Mouse (Mus musculus) kidney, embryonic 16.5 days (tissue): ENCODE results near the gene H1f0. TPM values are rescaled to one million over a fixed set of nuclear protein-coding genes. Genes with fewer than 3 reads are reported as not detected.

Source experiments
- ATAC-seq: fragments of 200-750 bp; cut with Nextera tagmentation; 2 replicates; pipeline ENCODE4 v1.8.0; 2017; ENCODE audit warnings: moderate TSS enrichment; ENCODE audit not compliant: low FRiP score, low TSS enrichment
- H3K27ac ChIP-seq: fragments of 300-500 bp; sonication (generic); 2 replicates; pipeline ENCODE4 v1.5.1; 2014; ENCODE audit warnings: low read length
- H3K27me3 ChIP-seq: fragments of 300-500 bp; sonication (generic); 2 replicates; pipeline ENCODE4 v1.6.1; 2014; ENCODE audit warnings: low read length, control low read depth, mixed read lengths; ENCODE audit not compliant: insufficient read depth
- H3K36me3 ChIP-seq: fragments of 300-500 bp; sonication (generic); 2 replicates; pipeline ENCODE4 v1.6.1; 2014; ENCODE audit warnings: low read length, control low read depth, mixed read lengths; ENCODE audit not compliant: insufficient read depth
- H3K4me1 ChIP-seq: fragments of 300-500 bp; sonication (generic); 2 replicates; pipeline ENCODE4 v1.6.1; 2014; ENCODE audit warnings: low read length, control low read depth, mixed read lengths; ENCODE audit not compliant: insufficient read depth
- H3K4me2 ChIP-seq: fragments of 300-500 bp; sonication (generic); replicated peaks from 2 replicates; pipeline ENCODE4 v1.6.1; 2014; ENCODE audit warnings: low read depth, low read length
- H3K4me3 ChIP-seq: fragments of 300-500 bp; sonication (generic); 2 replicates; pipeline ENCODE4 v1.5.1; 2014; ENCODE audit warnings: mild to moderate bottlenecking, low read length
- H3K9ac ChIP-seq: fragments of 300-500 bp; sonication (generic); replicated peaks from 2 replicates; pipeline ENCODE4 v1.6.1; 2014; ENCODE audit warnings: low read length
- H3K9me3 ChIP-seq: fragments of 300-500 bp; sonication (generic); 2 replicates; pipeline ENCODE4 v1.6.1; 2016; ENCODE audit warnings: low read length, control low read depth
- WGBS: fragments of 180-500 bp; shearing (Covaris S2); extraction: QIAGEN DNeasy Blood & Tissue Kit; methylation state at CpG from one replicate; pipeline ENCODE4 v1.1.7; 2014; 5-methylcytosine and 5-hydroxymethylcytosine counted together
- polyA plus RNA-seq: library from polyadenylated mRNA; unstranded; fragments of >200 nt; fragmentation: Nextera tagmentation; extraction: Ambion mirVana; gene quantifications from 2 replicates; pipeline ENCODE4 v1.2.1, GENCODE M21; 2015

H1f0 gene
- 521 and 528 TPM in 2 replicates for polyA plus RNA-seq

- Histone ChIP-seq H3K9ac (peak within 1 kb of the TSS; percentile 100), H3K27me3 (no peaks in the 10 kb centered on the region), H3K4me1 (peaks cover 48% of the 10 kb centered on the region), H3K36me3 (no peaks in the 10 kb centered on the region), H3K4me3 (peak within 1 kb of the TSS; percentile 79), H3K4me2 (peak within 1 kb of the TSS; percentile 97), H3K9me3 (no peaks in the 10 kb centered on the region), H3K27ac (peak within 1 kb of the TSS; percentile 98)
- ATAC-seq = peak; percentile 74
- WGBS = under 1% methylated on average over 49 of the region's 58 CpGs
Observed at GRCm38 (mm10) chr15:79028237-79028738, at the start of gene H1f0. Gene H1f0, plus strand, starts transcription at chr15:79028450.

- Histone ChIP-seq H3K27me3 (no peaks in the 10 kb centered on the region), H3K4me3 (no peak overlapping the region), H3K4me2 (no peak overlapping the region), H3K27ac (peak overlapping the region; percentile 12; the same call in 1 of the 2 replicates), H3K9ac (peak overlapping the region; percentile 19; the same call in 1 of the 2 replicates), H3K9me3 (no peaks in the 10 kb centered on the region), H3K36me3 (no peaks in the 10 kb centered on the region), H3K4me1 (peaks cover 15% of the 10 kb centered on the region)
- ATAC-seq = no peak
- WGBS = 10% methylated on average over 4 of the region's 4 CpGs
Observed at GRCm38 (mm10) chr15:78978875-78979274, 49.4 kb upstream of the H1f0 start.

- ATAC-seq = no peak
- Histone ChIP-seq H3K9ac (no peak overlapping the region), H3K36me3 (no peaks in the 10 kb centered on the region), H3K27me3 (no peaks in the 10 kb centered on the region), H3K4me2 (no peak overlapping the region), H3K4me3 (no peak overlapping the region), H3K27ac (no peak overlapping the region), H3K4me1 (peaks cover 27% of the 10 kb centered on the region), H3K9me3 (no peaks in the 10 kb centered on the region)
- WGBS = 91% methylated on average over 4 of the region's 4 CpGs
Observed at GRCm38 (mm10) chr15:78980084-78980483, 48.2 kb upstream of the H1f0 start.

GRCm38 (mm10) chr15:78982658-78983435, 45.4 kb upstream of the H1f0 start:
- Histone ChIP-seq H3K9me3 (no peaks in the 10 kb centered on the region), H3K27me3 (no peaks in the 10 kb centered on the region), H3K36me3 (no peaks in the 10 kb centered on the region), H3K4me1 (peaks cover 55% of the 10 kb centered on the region), H3K9ac (peak overlapping the region; percentile 90), H3K4me2 (peak overlapping the region; percentile 64), H3K27ac (peak overlapping the region; percentile 93), H3K4me3 (peak overlapping the region; percentile 69)
- WGBS = under 1% methylated on average over 49 of the region's 67 CpGs
- peak; percentile 87 for ATAC-seq

- WGBS = 0% methylated on average over 21 of the region's 21 CpGs
- peaks cover 61% of the 10 kb centered on the region for H3K4me1 ChIP-seq
- H3K9me3 ChIP-seq = no peaks in the 10 kb centered on the region
- H3K4me3 ChIP-seq = peak overlapping the region; percentile 69
- H3K36me3 ChIP-seq = peaks cover 6% of the 10 kb centered on the region; the same call in 1 of the 2 replicates
- no peaks in the 10 kb centered on the region for H3K27me3 ChIP-seq
- peak overlapping the region; percentile 64 for H3K4me2 ChIP-seq
- peak overlapping the region; percentile 93 for H3K27ac ChIP-seq
- H3K9ac ChIP-seq = peak overlapping the region; percentile 90
- peak; percentile 79 for ATAC-seq
Observed at GRCm38 (mm10) chr15:78983436-78984285, 44.6 kb upstream of the H1f0 start.

GRCm38 (mm10) chr15:78984286-78984778, 43.9 kb upstream of the H1f0 start:
- Histone ChIP-seq H3K36me3 (peaks cover 8% of the 10 kb centered on the region; the same call in 1 of the 2 replicates), H3K4me1 (peaks cover 56% of the 10 kb centered on the region), H3K27ac (peak overlapping the region; percentile 93), H3K9ac (peak overlapping the region; percentile 39; the same call in 1 of the 2 replicates), H3K9me3 (no peaks in the 10 kb centered on the region), H3K4me2 (peak overlapping the region; percentile 64), H3K4me3 (peak overlapping the region; percentile 69), H3K27me3 (no peaks in the 10 kb centered on the region)
- ATAC-seq = no peak
- 12% methylated on average over 5 of the region's 5 CpGs for WGBS

GRCm38 (mm10) chr15:78986536-78987220, 41.6 kb upstream of the H1f0 start:
- H3K9ac ChIP-seq = peak overlapping the region; percentile 47; the same call in 1 of the 2 replicates
- H3K4me3 ChIP-seq = no peak overlapping the region
- peaks cover 31% of the 10 kb centered on the region for H3K36me3 ChIP-seq
- no peaks in the 10 kb centered on the region for H3K27me3 ChIP-seq
- WGBS = 42% methylated on average over 11 of the region's 11 CpGs
- no peak overlapping the region for H3K4me2 ChIP-seq
- no peak for ATAC-seq
- H3K4me1 ChIP-seq = peaks cover 59% of the 10 kb centered on the region
- H3K9me3 ChIP-seq = no peaks in the 10 kb centered on the region
- H3K27ac ChIP-seq = peak overlapping the region; percentile 16; the same call in 1 of the 2 replicates

GRCm38 (mm10) chr15:78988499-78988971, 39.7 kb upstream of the H1f0 start:
- ATAC-seq = no peak
- peaks cover 48% of the 10 kb centered on the region for H3K36me3 ChIP-seq
- H3K9ac ChIP-seq = no peak overlapping the region
- H3K27me3 ChIP-seq = no peaks in the 10 kb centered on the region
- no peak overlapping the region for H3K4me3 ChIP-seq
- WGBS = 53% methylated on average over 14 of the region's 14 CpGs
- peaks cover 53% of the 10 kb centered on the region for H3K4me1 ChIP-seq
- no peak overlapping the region for H3K4me2 ChIP-seq
- no peaks in the 10 kb centered on the region for H3K9me3 ChIP-seq
- 0 out of 2 replicates have a peak overlapping the region, but pooled peaks have one; percentile 1 for H3K27ac ChIP-seq
